Mouse (Mus musculus): Measurements from ENCODE around the gene Mt3. TPM values are rescaled to one million over a fixed set of nuclear protein-coding genes. Genes with fewer than 3 reads are reported as not detected.
"Not testable (repeated sequence)": the region's sequence is repeated elsewhere in the genome, so short reads cannot be mapped to it uniquely, and the experiment has no call there.

The Mt3 gene
- polyA plus RNA-seq, 1 experiment from 2014 or later: 3.8 TPM

DNA sequence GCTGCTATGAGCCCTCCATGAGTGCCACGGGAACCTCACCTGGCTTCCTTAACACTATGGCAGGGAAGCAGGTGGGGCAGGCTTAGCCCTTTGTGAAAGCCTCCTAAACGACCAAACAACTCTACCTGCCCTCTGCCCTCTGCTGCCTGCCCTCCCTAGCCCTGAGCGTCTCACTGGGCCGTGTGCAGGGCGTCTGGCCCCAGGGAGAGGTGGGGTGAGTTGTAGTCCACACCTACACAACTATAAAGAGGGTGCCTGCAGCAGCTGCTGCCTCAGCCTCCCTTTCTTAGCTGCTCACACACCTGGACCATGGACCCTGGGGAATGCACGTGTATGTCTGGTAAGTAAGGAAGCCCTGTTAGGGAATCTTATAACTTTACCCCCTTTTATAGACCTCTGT is 15.5 kb upstream of the Mt3 start, which contains the start of gene Mt4:
TSS of gene Mt4 (plus strand) at position 265 of the 400 bp plus-strand sequence.
- WGBS: 31% methylated on average over 6 of the region's 6 CpGs
- H3K27ac ChIP-seq (ENCODE audit: low read length): no peak within 1 kb of the TSS
- no peak within 1 kb of the TSS for H3K9ac ChIP-seq (ENCODE audit: low read length)
- no peak within 1 kb of the TSS for H3K4me3 ChIP-seq (replicated peaks; ENCODE audit: low read length)
- H3K4me1 ChIP-seq (ENCODE audit: control insufficient read depth, insufficient read depth, low read length): no peaks in the 10 kb centered on the region
- no peak within 1 kb of the TSS for H3K4me2 ChIP-seq (ENCODE audit: low read depth, low read length)
- no peaks in the 10 kb centered on the region for H3K36me3 ChIP-seq (ENCODE audit: control insufficient read depth, insufficient read depth, low read length)
- H3K9me3 ChIP-seq (replicated peaks; ENCODE audit: control insufficient read depth, low read length): no peaks in the 10 kb centered on the region
- no peaks in the 10 kb centered on the region for H3K27me3 ChIP-seq (ENCODE audit: control insufficient read depth, insufficient read depth, low read length)
- peak; percentile 21; the same call in 1 of the 2 replicates for ATAC-seq (ENCODE audit: insufficient read depth, low FRiP score)

DNA sequence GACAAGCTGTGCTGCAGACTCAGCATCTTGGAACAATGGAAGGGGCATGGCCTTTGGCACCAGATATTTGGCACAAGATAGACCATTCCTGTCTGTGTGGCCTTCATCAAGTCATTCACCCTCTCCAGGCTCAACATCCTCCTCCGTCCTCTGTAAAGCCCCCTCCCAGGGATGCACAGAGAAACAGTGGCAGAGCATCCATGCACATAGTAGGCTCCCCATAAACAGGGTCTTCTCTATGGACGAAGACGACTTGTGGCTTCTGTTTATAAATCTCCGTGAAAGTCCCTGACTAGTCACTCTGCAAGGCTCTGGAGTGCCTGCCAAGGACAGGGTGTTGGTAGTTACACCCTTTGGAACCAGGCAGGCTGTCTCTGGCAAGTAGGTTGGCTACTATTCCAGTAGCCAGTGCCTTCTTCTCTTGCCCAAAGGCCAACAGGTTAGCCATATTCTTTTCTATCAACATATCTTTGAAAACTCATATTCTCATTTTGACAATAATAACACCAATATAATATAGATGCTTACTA is 12.1 kb upstream of the Mt3 start:
- no peak overlapping the region for H3K27ac ChIP-seq (ENCODE audit: low read length)
- ATAC-seq (ENCODE audit: insufficient read depth, low FRiP score): no peak
- H3K4me3 ChIP-seq (replicated peaks; ENCODE audit: low read length): no peak overlapping the region
- no peaks in the 10 kb centered on the region for H3K36me3 ChIP-seq (ENCODE audit: control insufficient read depth, insufficient read depth, low read length)
- no peak overlapping the region for H3K9ac ChIP-seq (ENCODE audit: low read length)
- H3K4me1 ChIP-seq (ENCODE audit: control insufficient read depth, insufficient read depth, low read length): no peaks in the 10 kb centered on the region
- H3K27me3 ChIP-seq (ENCODE audit: control insufficient read depth, insufficient read depth, low read length): no peaks in the 10 kb centered on the region
- no peaks in the 10 kb centered on the region for H3K9me3 ChIP-seq (replicated peaks; ENCODE audit: control insufficient read depth, low read length)
- 75% methylated on average over 4 of the region's 4 CpGs for WGBS
- H3K4me2 ChIP-seq (ENCODE audit: low read depth, low read length): no peak overlapping the region

DNA sequence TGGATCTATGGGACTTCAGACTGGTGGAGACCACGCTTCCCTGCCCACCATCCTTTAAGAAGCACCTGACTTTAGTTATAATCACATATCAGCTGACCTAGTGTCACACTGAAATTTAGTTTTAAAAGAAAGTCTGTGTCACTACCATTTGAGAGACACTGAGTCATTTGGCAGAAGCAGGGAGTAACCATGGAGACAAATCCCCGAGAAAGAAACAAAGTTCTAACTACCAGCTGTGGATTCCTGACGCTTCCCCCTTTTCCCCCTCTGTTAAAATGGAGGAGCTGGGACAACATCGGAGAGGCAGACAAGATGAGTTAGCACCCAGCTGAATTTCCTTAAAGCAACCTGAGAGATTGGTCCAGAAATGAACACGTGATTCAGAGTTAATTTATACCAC is 4.2 kb upstream of the Mt3 start:
- H3K9ac ChIP-seq (ENCODE audit: low read length): no peak overlapping the region
- no peak for ATAC-seq (ENCODE audit: insufficient read depth, low FRiP score)
- no peak overlapping the region for H3K27ac ChIP-seq (ENCODE audit: low read length)
- H3K27me3 ChIP-seq (ENCODE audit: control insufficient read depth, insufficient read depth, low read length): peaks cover 6% of the 10 kb centered on the region; the same call in 1 of the 2 replicates
- WGBS: 31% methylated on average over 5 of the region's 5 CpGs
- H3K4me1 ChIP-seq (ENCODE audit: control insufficient read depth, insufficient read depth, low read length): peaks cover 10% of the 10 kb centered on the region
- H3K9me3 ChIP-seq (replicated peaks; ENCODE audit: control insufficient read depth, low read length): no peaks in the 10 kb centered on the region
- H3K4me2 ChIP-seq (ENCODE audit: low read depth, low read length): no peak overlapping the region
- no peak overlapping the region for H3K4me3 ChIP-seq (replicated peaks; ENCODE audit: low read length)
- no peaks in the 10 kb centered on the region for H3K36me3 ChIP-seq (ENCODE audit: control insufficient read depth, insufficient read depth, low read length)

DNA sequence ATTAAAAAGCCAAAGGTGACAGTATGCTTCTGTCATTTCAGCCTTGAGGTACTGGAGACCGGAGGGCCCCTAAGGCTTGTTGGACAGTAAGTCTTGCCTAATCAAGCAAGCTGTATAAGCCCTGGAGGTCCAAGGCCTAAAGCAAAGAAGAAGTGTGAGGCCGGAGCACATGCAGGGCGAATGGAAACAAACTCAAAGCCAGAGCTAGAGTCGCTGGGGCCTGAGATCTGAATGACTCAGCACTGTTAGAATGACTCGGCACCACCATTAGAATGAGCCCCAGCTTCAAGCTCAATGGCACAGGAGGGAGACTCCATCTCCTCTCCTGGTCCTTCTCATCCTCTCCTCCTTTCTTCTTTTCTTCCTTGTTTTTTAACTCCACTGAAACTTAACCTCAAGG is 1.5 kb upstream of the Mt3 start:
- no peak overlapping the region for H3K9ac ChIP-seq (ENCODE audit: low read length)

DNA sequence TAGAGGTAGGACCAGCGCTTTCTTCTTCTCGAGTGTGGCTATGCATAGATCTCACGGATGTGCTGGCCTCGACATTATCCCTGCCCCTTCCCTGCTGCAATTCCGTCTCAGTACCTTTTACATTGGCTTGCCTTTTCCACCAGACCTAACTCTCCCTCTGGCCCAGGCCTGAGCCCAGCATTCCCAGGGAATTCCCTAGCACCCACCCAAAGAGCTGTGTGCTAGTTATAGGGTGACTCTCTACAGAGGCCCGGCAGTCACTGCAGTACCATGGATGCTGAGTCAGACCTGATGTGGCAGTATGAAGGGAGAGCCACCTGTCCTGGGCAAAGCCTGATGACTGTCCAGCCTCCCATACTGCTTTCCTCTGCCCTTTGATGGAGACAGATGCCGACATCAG is 1.0 kb downstream of the Mt3 start:
- H3K27me3 ChIP-seq (ENCODE audit: control insufficient read depth, insufficient read depth, low read length): peaks cover 10% of the 10 kb centered on the region; the same call in 1 of the 2 replicates
- WGBS: 39% methylated on average over 7 of the region's 7 CpGs
- ATAC-seq (ENCODE audit: insufficient read depth, low FRiP score): no peak
- peaks cover 15% of the 10 kb centered on the region; the same call in 1 of the 2 replicates for H3K4me1 ChIP-seq (ENCODE audit: control insufficient read depth, insufficient read depth, low read length)
- H3K9me3 ChIP-seq (replicated peaks; ENCODE audit: control insufficient read depth, low read length): no peaks in the 10 kb centered on the region
- no peak overlapping the region for H3K9ac ChIP-seq (ENCODE audit: low read length)
- H3K4me3 ChIP-seq (replicated peaks; ENCODE audit: low read length): no peak overlapping the region
- peak overlapping the region; percentile 56; the same call in 1 of the 2 replicates for H3K4me2 ChIP-seq (ENCODE audit: low read depth, low read length)
- H3K27ac ChIP-seq (ENCODE audit: low read length): no peak overlapping the region
- no peaks in the 10 kb centered on the region for H3K36me3 ChIP-seq (ENCODE audit: control insufficient read depth, insufficient read depth, low read length)

More for the DNA sequence above, 1.5 kb upstream of the Mt3 start:
- Histone ChIP-seq H3K27ac (ENCODE audit: low read length) (no peak overlapping the region), H3K4me2 (ENCODE audit: low read depth, low read length) (no peak overlapping the region), H3K4me3 (replicated peaks; ENCODE audit: low read length) (no peak overlapping the region), H3K27me3 (ENCODE audit: control insufficient read depth, insufficient read depth, low read length) (peaks cover 10% of the 10 kb centered on the region; the same call in 1 of the 2 replicates), H3K36me3 (ENCODE audit: control insufficient read depth, insufficient read depth, low read length) (no peaks in the 10 kb centered on the region), H3K4me1 (ENCODE audit: control insufficient read depth, insufficient read depth, low read length) (peaks cover 15% of the 10 kb centered on the region), H3K9me3 (replicated peaks; ENCODE audit: control insufficient read depth, low read length) (no peaks in the 10 kb centered on the region)
- WGBS: 73% methylated on average over 5 of the region's 5 CpGs
- no peak for ATAC-seq (ENCODE audit: insufficient read depth, low FRiP score)

DNA sequence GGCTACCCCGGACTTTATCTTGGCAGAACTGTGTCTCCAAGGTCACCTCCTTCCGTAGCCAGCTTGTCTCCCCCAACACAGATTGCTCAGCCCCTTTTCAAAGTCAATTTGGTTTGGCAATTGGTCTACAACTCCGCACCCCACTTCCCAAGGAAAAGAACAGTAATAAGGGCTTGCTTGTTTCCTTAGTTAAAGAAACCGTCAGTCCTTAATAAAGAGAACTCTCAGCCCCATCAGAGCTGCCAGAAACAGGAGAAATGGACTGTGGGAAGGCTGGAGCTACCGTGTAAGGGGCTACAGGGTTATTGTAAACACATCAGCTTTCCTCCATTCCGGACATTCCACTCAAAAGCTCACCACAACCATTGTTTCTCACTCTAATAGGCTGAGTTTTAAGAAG is 2.1 kb downstream of the Mt3 start:
- ATAC-seq (ENCODE audit: insufficient read depth, low FRiP score): no peak
- no peaks in the 10 kb centered on the region for H3K36me3 ChIP-seq (ENCODE audit: control insufficient read depth, insufficient read depth, low read length)
- no peak overlapping the region for H3K4me3 ChIP-seq (replicated peaks; ENCODE audit: low read length)
- H3K9ac ChIP-seq (ENCODE audit: low read length): no peak overlapping the region
- no peak overlapping the region for H3K27ac ChIP-seq (ENCODE audit: low read length)
- H3K4me2 ChIP-seq (ENCODE audit: low read depth, low read length): no peak overlapping the region
- H3K4me1 ChIP-seq (ENCODE audit: control insufficient read depth, insufficient read depth, low read length): peaks cover 15% of the 10 kb centered on the region; the same call in 1 of the 2 replicates
- H3K9me3 ChIP-seq (replicated peaks; ENCODE audit: control insufficient read depth, low read length): no peaks in the 10 kb centered on the region
- peaks cover 10% of the 10 kb centered on the region; the same call in 1 of the 2 replicates for H3K27me3 ChIP-seq (ENCODE audit: control insufficient read depth, insufficient read depth, low read length)
- 30% methylated on average over 6 of the region's 6 CpGs for WGBS

DNA sequence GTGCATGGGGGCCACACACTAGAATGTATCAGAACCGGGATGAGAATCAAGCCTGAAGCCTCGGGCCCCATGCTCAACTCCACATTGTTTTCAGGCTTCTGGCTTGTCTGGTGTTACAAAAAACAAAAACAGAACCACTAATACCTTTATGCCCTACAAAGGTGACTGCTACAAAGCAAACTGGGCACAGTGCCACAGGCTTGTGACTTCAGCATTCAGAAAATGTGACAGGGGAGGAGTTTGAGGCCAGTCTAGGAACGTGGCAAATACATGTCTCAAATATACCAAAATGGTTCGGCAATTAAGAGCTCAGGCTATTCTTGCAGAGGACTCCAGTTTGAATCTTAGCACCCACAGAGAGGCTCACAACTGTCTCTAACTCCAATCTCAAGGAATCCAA is 3.7 kb downstream of the Mt3 start:
- Histone ChIP-seq H3K4me2 (ENCODE audit: low read depth, low read length) (no peak overlapping the region), H3K27ac (ENCODE audit: low read length) (no peak overlapping the region), H3K27me3 (ENCODE audit: control insufficient read depth, insufficient read depth, low read length) (peaks cover 10% of the 10 kb centered on the region; the same call in 1 of the 2 replicates), H3K4me1 (ENCODE audit: control insufficient read depth, insufficient read depth, low read length) (peaks cover 15% of the 10 kb centered on the region; the same call in 1 of the 2 replicates), H3K36me3 (ENCODE audit: control insufficient read depth, insufficient read depth, low read length) (no peaks in the 10 kb centered on the region), H3K9me3 (replicated peaks; ENCODE audit: control insufficient read depth, low read length) (no peaks in the 10 kb centered on the region), H3K4me3 (replicated peaks; ENCODE audit: low read length) (no peak overlapping the region), H3K9ac (ENCODE audit: low read length) (no peak overlapping the region)
- 66% methylated on average over 4 of the region's 4 CpGs for WGBS
- no peak for ATAC-seq (ENCODE audit: insufficient read depth, low FRiP score)

DNA sequence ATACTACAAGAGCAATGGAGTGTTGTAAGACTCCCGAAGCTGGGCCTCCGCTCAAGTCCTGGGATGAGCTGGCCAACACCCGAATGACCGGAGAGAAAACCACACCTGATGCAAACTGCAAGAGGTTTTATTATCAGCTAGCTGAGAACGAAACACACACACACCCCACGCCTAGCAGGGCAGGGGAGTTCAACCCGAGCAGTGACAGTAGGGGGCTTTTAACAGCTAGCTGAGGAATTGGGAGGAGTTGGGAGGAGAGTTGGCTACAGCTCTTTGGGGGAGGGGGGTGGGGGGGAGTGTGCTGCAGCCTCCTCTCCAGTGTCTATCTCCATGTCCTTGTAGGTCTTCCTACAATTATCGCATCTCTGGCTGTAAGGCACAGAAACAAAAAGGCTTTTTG is 13.4 kb downstream of the Mt3 start:
- H3K27ac ChIP-seq (ENCODE audit: low read length); ATAC-seq (ENCODE audit: insufficient read depth, low FRiP score): not testable (repeated sequence)
- 63% methylated on average over 8 of the region's 8 CpGs for WGBS

DNA sequence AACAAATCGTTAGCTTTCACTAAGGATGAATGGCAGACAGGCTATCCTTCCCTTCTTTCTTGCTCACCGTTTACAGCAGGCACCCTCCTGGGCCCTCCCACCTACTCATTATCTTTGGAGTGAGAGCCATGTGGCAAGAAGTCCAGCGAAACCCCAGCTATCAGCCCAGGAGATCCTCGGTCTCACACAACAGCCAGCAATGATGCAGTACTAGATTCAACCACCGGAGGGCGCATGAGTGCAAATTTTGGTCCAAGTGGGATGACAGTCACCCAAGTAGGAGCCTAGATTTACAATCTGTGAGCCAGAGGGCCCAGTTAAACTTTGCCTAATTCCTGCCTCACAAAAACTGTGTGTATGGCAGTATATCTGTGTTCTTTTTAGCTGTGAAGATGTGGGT is 14.8 kb downstream of the Mt3 start:
- H3K4me3 ChIP-seq (replicated peaks; ENCODE audit: low read length): no peak overlapping the region
- peaks cover 16% of the 10 kb centered on the region for H3K27me3 ChIP-seq (ENCODE audit: control insufficient read depth, insufficient read depth, low read length)
- no peaks in the 10 kb centered on the region for H3K36me3 ChIP-seq (ENCODE audit: control insufficient read depth, insufficient read depth, low read length)
- no peak overlapping the region for H3K27ac ChIP-seq (ENCODE audit: low read length)
- H3K4me2 ChIP-seq (ENCODE audit: low read depth, low read length): 0 out of 2 replicates have a peak overlapping the region, but pooled peaks have one; percentile 35
- H3K9ac ChIP-seq (ENCODE audit: low read length): no peak overlapping the region
- H3K9me3 ChIP-seq (replicated peaks; ENCODE audit: control insufficient read depth, low read length): no peaks in the 10 kb centered on the region
- WGBS: 6% methylated on average over 6 of the region's 6 CpGs
- ATAC-seq (ENCODE audit: insufficient read depth, low FRiP score): peak; percentile 46; the same call in 1 of the 2 replicates
- H3K4me1 ChIP-seq (ENCODE audit: control insufficient read depth, insufficient read depth, low read length): peaks cover 10% of the 10 kb centered on the region

More for the DNA sequence above, 13.4 kb downstream of the Mt3 start:
- not testable (repeated sequence) for H3K4me1 ChIP-seq (ENCODE audit: control insufficient read depth, insufficient read depth, low read length); H3K9ac ChIP-seq (ENCODE audit: low read length); H3K36me3 ChIP-seq (ENCODE audit: control insufficient read depth, insufficient read depth, low read length); H3K4me3 ChIP-seq (replicated peaks; ENCODE audit: low read length); H3K9me3 ChIP-seq (replicated peaks; ENCODE audit: control insufficient read depth, low read length); H3K27me3 ChIP-seq (ENCODE audit: control insufficient read depth, insufficient read depth, low read length); H3K4me2 ChIP-seq (ENCODE audit: low read depth, low read length)
